Mouse (Mus musculus) left cerebral cortex, postnatal 36 days (tissue): ENCODE data around the gene Magoh. TPM values are rescaled to one million over a fixed set of nuclear protein-coding genes. Genes with fewer than 3 reads are reported as not detected.

Experiments used
- total RNA-seq, 2 experiments: library from RNA; stranded (reverse); gene quantifications; 2 replicates each; pipeline ENCODE4 v1.2.3; 2021

The Magoh gene
- total RNA-seq, 2 experiments from 2014 or later: 35.2 to 43.4 TPM

Other genes starting within 250 kb of the Magoh start
- 1 to 10 TPM in 1 of 2 experiments, under 1 TPM in 1; 0.41 to 1.1 TPM for gene Dmrtb1, start 195.5 kb upstream of the Magoh start, total RNA-seq
- gene Lrp8, start 77.5 kb upstream of the Magoh start, total RNA-seq: 100 to 1,000 TPM in 1 of 2 experiments, 10 to 100 TPM in 1; 74.7 to 112 TPM
- 10 to 100 TPM; 57.2 to 58.9 TPM for gene 0610037L13Rik, start 10.1 kb downstream of the Magoh start, total RNA-seq
- 1 to 10 TPM; 6.5 to 6.7 TPM for gene Cpt2, start 43.9 kb downstream of the Magoh start, total RNA-seq
- gene Slc1a7, start 88.6 kb downstream of the Magoh start, total RNA-seq: under 1 TPM; 0.72 to 0.79 TPM
- gene Podn, start 216.7 kb downstream of the Magoh start, total RNA-seq: 10 to 100 TPM in 1 of 2 experiments, 1 to 10 TPM in 1; 6.2 to 11.3 TPM